Mouse (Mus musculus) T-helper 1 cell (primary cell): ENCODE data around the gene St6galnac3.

Source experiments
- in situ Hi-C: fragments of 300-600 bp; cut with MboI, MseI; formaldehyde crosslinking; loops from one replicate; pipeline ENCODE4 v1.15.1; 2025; ENCODE audit warnings: high pct_unique_total_duplicates

The St6galnac3 gene

GRCm38 (mm10) chr3:153691537-153691936, 33.4 kb downstream of the St6galnac3 start:
- in situ Hi-C loops, result loop anchor here (10.0 to 25.0 kb wide), 2 partner anchors 373 to 1404 kb away; no protein-coding TSS in a partner anchor

GRCm38 (mm10) chr3:153690553-153690952, 34.4 kb downstream of the St6galnac3 start:
- in situ Hi-C loops, result loop anchor here (10.0 to 25.0 kb wide), 2 partner anchors 374 to 1403 kb away; no protein-coding TSS in a partner anchor

- in situ Hi-C loops, result loop anchor here (10.0 to 25.0 kb wide), 2 partner anchors 375 to 1403 kb away; no protein-coding TSS in a partner anchor
Measured at GRCm38 (mm10) chr3:153689793-153690291, 35.1 kb downstream of the St6galnac3 start.

GRCm38 (mm10) chr3:153687896-153688295, 37.1 kb downstream of the St6galnac3 start:
- in situ Hi-C loops, result loop anchor here (25.0 kb wide), 1 partner anchor 1401 kb away; no protein-coding TSS in a partner anchor

GRCm38 (mm10) chr3:153684909-153685308, 40.1 kb downstream of the St6galnac3 start:
- in situ Hi-C loops, result loop anchor here (25.0 kb wide), 1 partner anchor 1398 kb away; no protein-coding TSS in a partner anchor

GRCm38 (mm10) chr3:153682303-153682702, 42.7 kb downstream of the St6galnac3 start:
- in situ Hi-C loops, result loop anchor here (25.0 kb wide), 1 partner anchor 1395 kb away; no protein-coding TSS in a partner anchor

- in situ Hi-C loops, result loop anchor here (25.0 kb wide), 1 partner anchor 1394 kb away; no protein-coding TSS in a partner anchor
Measured at GRCm38 (mm10) chr3:153681720-153682119, 43.3 kb downstream of the St6galnac3 start.

GRCm38 (mm10) chr3:153675832-153676231, 49.1 kb downstream of the St6galnac3 start:
- in situ Hi-C loops, result loop anchor here (10.0 to 25.0 kb wide), 2 partner anchors 509 to 1389 kb away; no protein-coding TSS in a partner anchor

GRCm38 (mm10) chr3:153675073-153675472, 49.9 kb downstream of the St6galnac3 start:
- in situ Hi-C loops, result loop anchor here (10.0 to 25.0 kb wide), 2 partner anchors 510 to 1388 kb away; no protein-coding TSS in a partner anchor

- in situ Hi-C loops, result loop anchor here (5.0 to 10.0 kb wide), 2 partner anchors 133 to 510 kb away; no protein-coding TSS in a partner anchor
Measured at GRCm38 (mm10) chr3:153674359-153674758, 50.6 kb downstream of the St6galnac3 start.

- in situ Hi-C loops, result loop anchor here (5.0 to 10.0 kb wide), 2 partner anchors 134 to 511 kb away; no protein-coding TSS in a partner anchor
Measured at GRCm38 (mm10) chr3:153673451-153673850, 51.5 kb downstream of the St6galnac3 start.

- in situ Hi-C loops, result loop anchor here (5.0 to 10.0 kb wide), 2 partner anchors 136 to 514 kb away; no protein-coding TSS in a partner anchor
Measured at GRCm38 (mm10) chr3:153670953-153671674, 53.9 kb downstream of the St6galnac3 start.

- in situ Hi-C loops, result loop anchor here (5.0 to 10.0 kb wide), 2 partner anchors 137 to 515 kb away; no protein-coding TSS in a partner anchor
Measured at GRCm38 (mm10) chr3:153669737-153670435, 55.1 kb downstream of the St6galnac3 start.

- in situ Hi-C loops, result no loop called here
Measured at GRCm38 (mm10) chr3:153669329-153669728, 55.6 kb downstream of the St6galnac3 start.

GRCm38 (mm10) chr3:153668447-153669290, 56.3 kb downstream of the St6galnac3 start:
- in situ Hi-C loops, result no loop called here

GRCm38 (mm10) chr3:153664696-153665095, 60.3 kb downstream of the St6galnac3 start:
- in situ Hi-C loops, result no loop called here

GRCm38 (mm10) chr3:153663841-153664427, 61.0 kb downstream of the St6galnac3 start:
- in situ Hi-C loops, result no loop called here

GRCm38 (mm10) chr3:153662796-153663195, 62.2 kb downstream of the St6galnac3 start:
- in situ Hi-C loops, result no loop called here

GRCm38 (mm10) chr3:153661927-153662326, 63.0 kb downstream of the St6galnac3 start:
- in situ Hi-C loops, result no loop called here

- in situ Hi-C loops, result no loop called here
Measured at GRCm38 (mm10) chr3:153659575-153660168, 65.3 kb downstream of the St6galnac3 start.
